Mouse (Mus musculus) embryo, embryonic 10 days (tissue): Measurements from ENCODE around the gene Oxnad1.
"Not testable (repeated sequence)": the region's sequence is repeated elsewhere in the genome, so short reads cannot be mapped to it uniquely, and the experiment has no call there.

Experiments
- DNase-seq: peaks from one replicate; pipeline ENCODE4 v3.0.0-alpha.2; 2015; ENCODE audit warnings: low spot score

The Oxnad1 gene

DNA sequence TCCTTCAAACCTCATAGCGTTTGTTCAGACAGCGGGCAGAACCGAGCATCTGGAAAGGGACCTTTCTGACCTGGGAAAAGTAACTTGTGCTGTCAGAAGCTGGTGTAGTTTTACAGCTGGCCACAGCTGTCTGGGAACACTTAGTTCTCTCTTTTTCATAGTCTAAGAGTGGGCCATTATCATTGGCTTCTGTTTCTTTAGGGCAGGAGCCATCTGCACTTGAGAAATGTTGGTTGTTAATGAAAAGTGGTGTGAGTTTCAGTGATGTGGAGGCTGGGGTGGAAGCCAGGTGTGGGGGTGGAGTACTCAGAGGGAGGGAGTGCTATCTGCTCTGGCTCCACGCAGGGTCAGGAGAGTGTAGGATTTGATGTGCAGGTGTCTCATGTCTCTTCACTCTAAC is 6.0 kb downstream of the Oxnad1 start:
- DNase-seq: peak; percentile 53

DNA sequence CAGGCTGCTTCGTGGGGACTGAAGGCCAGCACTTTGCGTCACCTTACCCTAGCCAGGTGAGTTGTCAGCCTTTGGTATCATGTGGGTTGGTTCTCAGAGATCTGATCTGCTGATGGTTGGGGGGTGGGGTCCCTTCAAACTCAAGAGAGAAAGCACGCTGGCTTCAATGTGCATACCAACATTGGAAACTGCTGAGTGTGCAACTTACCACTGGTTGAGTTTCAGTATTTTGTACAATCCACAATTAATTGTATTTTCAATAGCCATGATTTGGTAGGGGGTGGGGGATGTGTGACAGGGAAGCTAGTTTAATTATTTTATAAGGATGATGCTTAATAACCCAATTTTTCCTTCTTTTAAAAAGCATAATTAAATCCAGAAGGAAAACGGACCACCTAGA is 6.5 kb downstream of the Oxnad1 start:
- no peak for DNase-seq

DNA sequence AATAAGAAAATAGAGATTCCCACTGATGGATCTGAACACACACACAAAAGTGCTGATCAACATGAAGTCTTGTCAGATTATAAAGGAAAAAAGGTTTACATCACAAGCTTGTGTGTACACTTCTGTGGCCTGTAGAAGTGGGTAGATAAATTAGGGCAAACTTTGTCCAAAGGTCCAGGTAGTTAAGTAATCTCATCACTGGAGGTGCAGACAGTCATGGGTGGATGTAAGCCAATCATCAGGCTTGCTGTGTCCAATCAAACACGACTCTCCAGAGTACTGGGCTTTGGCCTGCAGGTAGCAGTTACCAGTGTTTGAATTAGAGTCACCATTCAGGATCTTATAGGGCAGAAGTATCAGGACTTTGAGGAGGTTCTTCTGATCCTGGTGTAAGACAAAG is 7.8 kb downstream of the Oxnad1 start:
- DNase-seq: no peak

DNA sequence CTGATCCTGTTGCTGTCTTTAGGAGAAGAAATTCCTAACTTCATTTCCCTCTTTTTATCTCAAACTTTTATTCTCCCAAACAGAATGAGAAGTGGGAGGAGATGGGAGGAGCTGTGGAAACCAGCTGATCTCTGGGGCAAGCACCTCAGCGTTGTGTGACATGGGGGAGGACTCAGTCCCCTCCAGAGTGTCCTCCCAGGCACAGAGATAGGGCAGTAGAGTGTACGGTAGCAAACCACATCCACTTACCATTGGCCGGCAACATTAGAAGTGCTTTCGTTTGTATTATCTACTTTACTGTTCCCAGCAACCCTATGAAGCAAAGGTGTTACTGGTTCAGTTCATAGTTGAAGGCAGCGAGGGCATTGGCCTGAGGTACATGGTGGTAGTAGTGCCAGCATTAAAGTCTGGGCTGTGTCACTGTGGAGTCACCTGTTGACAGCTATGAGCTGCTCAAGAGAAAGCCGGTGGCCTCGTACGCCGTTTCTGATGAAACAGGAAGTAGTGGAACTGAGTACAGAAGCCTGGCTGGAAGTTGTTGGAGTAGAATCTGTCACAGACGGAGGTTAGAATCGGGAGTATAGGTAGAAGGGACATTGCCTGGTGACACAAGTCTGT is 8.4 kb downstream of the Oxnad1 start:
- no peak for DNase-seq

DNA sequence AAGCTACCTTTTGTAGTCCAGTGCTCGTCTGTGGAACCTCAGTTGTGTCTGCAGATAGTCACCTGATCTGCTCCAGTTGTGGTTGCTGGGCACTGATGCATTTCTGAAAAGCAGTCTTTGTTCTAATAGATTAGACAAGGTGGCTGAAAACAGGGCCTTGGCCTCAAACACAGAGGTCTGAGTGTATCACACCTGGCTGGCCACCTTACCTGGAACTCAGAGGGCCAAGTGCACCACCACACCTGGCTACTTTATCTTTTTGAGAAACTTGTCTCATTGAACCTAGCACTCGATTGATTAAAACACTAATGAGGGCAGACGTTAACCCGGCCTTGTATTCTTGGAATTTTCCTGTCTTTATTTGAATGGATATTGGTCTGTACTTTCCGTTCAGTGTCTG is 10.5 kb downstream of the Oxnad1 start:
- no peak for DNase-seq

DNA sequence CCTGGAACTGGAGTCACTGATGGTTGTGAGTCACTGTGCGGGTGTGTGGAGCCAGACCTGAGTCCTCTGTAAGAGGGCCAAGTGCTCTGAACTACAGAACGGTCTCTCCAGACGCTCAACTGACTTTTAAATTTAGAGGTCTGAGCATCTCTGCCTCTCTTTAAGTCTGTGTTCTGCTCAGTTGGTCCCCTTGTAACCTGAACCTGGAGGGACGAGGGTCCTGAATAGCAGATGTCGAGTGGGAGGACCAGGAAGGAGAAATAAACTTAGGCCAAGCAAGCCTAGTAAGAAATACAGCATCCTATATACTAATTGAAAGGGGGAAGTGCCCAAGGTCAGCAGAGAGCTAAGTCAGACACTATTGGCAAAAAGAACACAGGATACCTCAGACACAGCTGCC is 11.6 kb downstream of the Oxnad1 start:
- no peak for DNase-seq

DNA sequence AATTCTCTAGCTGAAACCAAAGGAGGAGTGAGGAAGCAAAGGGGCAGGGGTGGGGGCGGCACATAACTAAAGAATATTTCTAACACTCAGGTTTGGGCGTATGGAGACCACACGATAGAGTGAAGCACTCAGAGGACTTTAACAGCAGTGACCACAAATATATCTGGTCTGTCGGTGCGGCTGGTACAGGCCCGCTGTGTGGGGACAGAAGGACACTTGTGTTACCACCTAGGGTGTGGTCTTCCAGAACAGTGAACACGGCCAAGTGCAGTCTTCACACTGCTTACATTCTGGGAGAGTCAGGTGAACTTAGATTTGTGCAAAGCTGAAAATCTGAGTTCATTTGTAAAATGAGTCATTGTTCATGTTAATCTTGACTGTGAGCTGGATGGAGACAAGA is 12.5 kb downstream of the Oxnad1 start:
- no peak for DNase-seq

DNA sequence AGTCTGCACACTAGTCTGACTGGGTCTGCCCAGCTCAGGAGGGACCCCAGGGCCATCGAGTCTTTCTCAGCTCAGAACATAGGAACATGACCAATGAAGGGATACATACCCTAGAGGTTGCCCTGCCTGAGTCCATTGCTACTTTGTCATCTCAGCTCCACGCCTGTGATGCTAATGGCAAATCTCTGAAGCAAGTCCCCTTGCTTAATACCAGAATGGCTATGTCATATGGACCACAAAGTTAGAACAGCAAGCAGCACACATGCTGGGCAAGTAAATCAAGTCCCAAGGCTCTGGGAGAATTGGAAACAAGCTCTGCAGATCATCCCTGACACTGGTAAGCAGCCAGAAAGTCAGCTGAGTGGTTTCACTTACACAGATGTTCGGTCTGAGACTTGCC is 13.8 kb downstream of the Oxnad1 start:
- DNase-seq: no peak

DNA sequence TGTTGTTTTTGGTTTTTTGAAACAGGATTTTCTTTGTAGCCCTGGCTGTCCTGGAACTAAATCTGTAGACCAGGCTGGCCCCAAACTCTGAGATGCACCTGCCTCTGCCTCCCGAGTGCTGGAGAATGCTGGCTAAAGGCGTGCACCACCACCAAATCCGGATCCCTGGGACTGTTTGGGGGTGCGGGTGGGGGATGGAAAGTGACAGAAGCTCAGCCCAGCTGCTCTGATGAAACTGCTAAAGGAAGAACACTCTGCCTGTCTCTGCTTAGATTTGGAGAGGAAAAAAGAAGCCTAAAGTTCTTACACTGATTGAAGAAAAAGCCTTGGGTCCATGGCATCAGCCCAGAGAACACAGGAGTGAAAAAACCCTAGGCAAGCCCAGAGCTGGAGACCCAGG is 18.4 kb downstream of the Oxnad1 start:
- DNase-seq: no peak

DNA sequence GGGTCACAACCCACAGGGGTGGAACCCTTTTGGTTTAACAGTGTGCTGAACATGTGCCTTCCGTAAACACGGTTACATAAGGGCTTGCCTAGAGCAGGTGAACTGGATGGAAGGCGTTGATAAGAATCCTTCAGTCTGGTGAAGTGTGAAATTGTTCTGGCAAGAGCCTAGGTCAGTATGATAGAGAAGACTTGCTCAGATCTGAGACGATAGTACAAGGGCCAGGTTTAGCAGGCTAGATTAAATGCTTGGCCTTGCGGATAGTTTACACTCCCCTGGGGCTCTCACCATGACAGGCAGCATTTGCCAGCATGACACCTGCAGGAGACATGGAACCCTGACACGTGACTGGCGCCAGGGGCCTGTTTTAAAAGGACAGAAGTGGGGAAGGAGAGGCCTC is 20.5 kb downstream of the Oxnad1 start:
- no peak for DNase-seq

DNA sequence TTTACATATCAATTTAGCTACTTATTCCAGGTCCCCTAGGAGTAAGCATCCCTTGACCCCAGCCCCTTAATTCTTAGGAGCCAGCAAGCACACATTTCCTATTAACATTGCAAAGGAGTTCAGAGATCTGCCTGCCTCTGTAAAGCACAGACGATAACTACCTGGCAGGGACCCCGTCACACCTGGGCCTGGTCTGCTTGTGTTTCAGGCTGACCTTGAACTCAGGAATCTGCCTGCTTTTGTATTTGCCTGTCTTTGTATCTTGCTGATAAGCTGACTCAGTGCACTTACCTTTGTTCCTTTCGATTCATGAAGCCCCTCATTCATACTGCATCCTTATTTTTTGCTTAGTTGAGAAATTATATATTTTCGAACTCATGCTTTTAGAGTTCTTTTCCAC is 21.7 kb downstream of the Oxnad1 start:
- no peak for DNase-seq

DNA sequence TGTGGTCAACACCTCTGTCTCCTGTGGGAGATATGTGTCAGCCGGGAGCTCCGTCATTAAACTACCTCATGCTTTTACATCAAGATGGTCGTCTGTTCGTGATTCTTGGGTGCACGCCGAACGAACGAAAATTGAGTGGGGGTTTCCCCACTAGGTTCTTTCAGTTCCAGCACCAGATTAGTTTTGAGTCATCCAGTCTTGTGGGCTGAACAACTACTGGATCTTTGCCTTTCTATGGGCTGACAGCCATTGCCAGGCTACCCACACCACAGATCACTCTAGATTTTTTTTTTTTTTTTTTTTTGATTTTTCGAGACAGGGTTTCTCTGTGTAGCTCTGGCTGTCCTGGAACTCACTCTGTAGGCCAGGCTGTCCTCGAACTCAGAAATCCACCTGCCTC is 26.9 kb downstream of the Oxnad1 start:
- DNase-seq: not testable (repeated sequence)

DNA sequence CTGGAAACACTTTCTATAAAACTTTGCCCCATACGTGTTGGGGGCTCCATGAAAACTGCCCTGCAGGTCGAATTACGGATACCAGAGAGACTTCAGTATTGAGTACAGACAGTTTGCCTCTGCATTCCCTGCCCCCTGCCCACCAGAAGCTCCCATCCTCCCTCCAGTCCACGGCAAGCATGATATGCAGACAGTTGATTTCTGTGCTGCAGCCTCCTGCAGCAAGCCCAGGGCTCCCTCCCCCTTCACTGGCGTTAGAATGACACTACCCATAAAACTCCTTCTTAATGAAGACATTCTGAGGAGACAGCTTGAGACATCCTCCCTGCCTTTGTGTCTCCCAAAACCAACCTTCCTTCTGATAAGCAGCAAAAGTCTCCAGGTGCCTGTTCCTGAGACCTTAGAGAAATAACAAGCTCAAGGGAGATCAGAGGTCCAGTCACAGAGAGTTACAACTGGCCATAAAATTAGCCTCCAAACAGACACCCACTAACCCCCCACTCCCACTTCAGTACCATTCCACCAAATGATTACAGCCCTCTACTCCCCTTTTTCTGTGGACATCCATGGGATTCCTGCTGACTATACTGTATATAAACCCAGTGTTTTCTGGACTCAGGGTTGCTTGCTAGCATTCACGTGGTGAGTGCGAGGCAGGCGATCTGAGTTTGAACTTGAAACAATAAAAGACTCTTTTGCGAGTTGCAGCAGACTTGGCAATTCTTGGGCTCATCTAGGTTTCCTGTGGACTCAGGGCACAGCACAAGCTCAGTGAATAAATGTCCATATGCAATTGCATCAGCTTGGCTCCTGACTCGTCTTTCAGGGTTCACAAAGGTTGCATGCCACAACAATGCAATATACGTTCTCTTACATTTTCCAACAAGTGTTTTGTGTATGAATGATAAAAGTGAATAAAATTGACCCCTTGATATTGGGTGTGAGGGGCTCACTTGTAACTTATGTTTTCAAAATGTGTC is 36.1 kb downstream of the Oxnad1 start:
- DNase-seq: no peak

DNA sequence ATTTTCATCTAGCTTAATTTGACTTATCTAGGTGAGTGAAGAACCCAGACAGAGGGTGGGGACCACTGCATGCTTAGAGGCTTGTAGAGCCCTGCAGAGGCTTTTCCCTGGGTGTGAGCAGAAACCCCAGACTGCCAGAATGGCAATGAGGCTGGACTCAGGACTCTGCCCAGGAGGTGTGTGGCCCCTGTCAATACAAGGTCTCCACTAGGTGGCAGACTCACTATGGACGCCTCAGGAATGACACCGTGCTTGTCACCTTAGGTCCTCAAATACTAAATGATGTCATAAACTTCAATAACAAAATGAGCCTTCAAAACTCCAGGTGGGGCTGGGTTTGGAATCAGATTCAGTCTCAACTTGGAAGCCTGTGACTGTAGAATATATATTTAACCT is 36.7 kb downstream of the Oxnad1 start:
- peak; percentile 67 for DNase-seq

DNA sequence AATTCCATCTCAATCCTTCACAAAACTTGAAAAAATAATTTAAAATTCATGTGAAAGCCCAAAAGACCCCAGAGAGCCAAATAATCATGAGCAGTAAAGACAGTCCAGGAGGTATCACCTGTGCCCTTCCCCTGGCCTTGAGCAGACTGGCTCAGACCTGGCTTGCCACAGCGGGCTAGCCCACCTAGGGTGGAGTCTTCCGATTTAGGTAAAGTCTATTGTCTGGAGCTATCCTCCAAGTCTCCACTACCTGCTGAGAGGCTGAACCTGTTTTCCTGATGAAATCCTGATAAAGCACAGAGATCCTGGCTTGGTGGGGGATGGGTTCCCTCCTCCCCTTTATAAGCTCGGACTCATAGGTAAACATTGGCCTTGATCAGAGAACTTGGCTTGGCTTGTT is 39.1 kb downstream of the Oxnad1 start:
- no peak for DNase-seq

DNA sequence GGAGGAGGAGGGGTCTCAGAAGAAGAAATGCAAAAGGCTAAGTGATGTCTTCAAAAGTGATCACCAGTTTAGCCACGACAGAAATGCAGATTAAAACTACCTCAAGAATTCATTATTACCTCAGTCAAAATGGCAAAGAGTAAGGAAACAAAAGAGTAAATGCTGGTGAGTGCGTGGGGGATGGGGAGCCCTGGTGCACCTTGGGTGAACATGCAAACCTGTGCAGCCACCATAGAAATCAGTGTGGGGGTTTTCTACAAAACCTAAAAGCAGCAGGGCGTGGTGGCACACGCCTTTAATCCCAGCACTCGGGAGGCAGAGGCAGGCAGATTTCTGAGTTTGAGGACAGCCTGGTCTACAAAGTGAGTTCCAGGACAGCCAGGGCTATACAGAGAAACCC is 40.1 kb downstream of the Oxnad1 start:
- not testable (repeated sequence) for DNase-seq

DNA sequence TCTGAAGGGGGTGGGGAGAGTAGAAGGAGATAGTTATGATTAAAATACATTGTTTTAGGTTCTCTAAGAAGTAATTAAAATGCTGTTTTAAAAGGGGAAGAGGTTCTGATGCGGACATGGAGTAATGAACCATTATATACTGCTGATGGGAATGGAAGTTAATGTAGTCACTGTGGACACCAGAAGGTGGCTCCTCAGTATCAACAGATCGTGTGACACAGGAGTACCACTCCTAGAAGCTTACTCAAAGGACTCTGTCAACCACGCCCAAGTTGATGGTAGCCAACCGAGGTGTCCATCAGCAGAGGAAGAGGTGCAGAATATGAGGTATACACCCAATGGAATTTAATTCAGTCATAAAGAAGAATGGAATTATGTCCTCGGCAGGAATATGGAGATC is 43.2 kb downstream of the Oxnad1 start:
- no peak for DNase-seq

DNA sequence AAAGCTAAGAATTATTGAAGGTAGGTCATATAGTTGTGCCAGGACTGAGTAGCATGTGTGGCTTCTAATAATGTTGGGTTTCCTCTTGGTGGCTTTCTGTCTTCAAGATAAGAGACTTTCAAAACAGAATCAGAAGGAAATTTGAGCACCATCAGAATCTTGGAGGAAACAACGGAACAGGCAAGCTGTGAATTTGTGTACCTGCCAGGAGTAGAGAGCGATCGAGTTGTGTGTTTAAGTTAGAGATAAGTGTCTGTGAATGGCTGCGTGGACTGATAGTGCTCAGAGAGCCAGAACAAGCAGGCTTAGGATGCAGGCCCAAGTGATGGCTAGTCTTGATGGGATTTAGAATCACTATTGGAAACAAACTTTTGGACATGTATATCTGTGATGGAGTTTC is 46.7 kb downstream of the Oxnad1 start:
- no peak for DNase-seq

DNA sequence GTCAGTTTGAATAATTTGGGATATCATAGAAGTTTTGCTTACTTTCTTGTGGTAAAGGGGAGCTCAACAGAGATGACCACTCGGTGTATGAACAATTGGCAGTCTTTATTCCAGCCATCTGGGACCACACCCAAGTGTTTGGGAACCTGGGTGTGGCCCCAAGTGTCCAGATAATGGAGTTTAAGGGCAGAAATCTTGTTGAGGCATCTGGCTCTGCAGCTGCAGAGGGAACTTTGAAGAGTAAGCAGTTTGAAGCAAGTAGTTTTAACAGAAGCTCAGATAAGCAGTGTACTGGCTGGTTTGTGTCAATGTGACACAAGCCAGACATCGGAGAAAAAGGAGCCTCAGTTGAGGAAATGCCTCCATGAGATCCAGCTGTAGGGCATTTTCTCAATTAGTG is 49.1 kb downstream of the Oxnad1 start:
- DNase-seq: no peak

DNA sequence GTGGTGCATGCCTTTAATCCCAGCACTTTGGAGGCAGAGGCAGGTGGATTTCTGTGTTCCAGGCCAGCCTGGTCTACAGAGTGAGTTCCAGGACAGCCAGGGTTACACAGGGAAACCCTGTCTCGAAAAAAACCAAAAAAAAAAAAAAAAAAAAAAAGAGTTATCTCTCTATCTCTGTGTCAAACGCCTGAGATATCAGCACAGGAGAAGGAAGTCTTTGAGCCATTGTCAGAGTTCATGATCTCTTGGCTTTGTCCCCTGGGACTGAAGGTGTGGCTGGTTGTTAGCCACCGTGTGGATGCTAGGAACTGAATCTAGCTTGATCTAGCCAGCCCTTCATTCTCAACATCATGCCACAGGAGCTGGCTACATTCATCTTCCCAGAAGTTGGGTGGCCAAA is 51.3 kb downstream of the Oxnad1 start:
- not testable (repeated sequence) for DNase-seq

DNA sequence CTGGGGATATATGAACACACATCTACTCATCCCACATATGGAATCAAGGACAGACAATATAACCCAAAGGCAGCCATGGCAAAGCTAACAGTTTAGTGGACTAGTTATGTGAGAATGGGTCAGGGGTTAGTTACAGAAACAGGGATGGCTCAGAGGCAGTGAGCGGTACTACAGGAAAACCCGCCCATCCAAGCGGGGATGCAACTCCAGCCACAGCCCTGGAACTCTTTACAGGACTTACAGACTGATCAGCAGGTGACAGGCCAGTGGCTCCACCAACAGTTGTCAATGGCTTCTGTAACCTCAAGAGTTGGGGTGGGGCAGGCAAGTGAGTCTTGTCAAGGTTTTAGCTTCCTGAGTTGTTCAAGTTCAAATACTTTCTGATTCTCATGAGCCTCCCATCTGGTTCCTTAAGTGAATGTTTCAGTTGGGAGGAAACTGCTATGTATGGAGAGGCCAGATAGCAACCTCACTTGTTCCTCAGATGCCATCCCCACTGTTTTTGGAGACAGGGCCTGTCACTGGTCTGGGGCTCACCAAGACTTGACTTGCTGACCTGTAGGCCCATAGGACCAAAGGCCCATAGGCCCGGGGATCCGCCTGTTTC is 55.3 kb downstream of the Oxnad1 start:
- DNase-seq: no peak

DNA sequence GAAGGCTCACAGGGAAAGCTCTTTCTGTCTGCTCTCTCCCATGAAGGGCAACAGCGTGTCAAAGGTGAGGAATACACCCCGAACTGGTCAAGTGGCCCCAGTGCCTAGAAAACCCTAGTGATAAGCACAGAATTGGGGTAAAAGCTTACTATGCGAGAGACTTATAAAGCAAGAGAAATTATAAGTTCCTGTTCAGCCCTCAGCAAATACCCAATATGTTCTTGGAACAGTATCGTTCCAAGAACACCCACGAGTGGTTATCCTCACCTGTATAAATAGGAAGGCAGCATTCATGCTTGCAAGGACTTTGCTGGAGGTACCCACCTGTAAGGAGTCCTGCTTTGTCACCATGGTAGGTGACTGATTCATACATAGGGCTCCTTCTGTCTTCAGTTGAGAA is 56.5 kb downstream of the Oxnad1 start, which contains the start of gene Msmb:
Gene Msmb, plus strand, starts transcription at position 301 of the 400 bp plus-strand sequence.
- DNase-seq: no peak

DNA sequence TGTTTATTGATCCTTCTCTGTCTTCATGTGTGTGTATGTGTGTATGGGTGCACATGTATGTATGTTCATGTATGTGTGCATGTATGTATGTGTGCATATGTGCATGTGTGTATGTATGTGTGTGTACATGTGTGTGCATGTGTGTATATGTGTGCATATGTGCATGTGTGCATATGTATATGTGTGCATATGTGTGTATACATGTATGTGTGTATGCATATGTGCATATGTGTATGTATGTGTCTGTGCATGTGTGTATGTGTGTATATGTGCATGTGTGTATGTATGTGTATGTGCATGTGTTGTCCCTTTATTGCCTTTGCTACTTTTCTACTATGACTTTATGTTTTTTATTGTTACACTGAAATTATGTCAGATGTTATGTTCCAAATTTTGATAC is 59.6 kb downstream of the Oxnad1 start:
- DNase-seq: no peak
